Mouse (Mus musculus): ENCODE measurements around the gene Cdh18.
"Not testable (repeated sequence)": the region's sequence is repeated elsewhere in the genome, so short reads cannot be mapped to it uniquely, and the experiment has no call there.

The Cdh18 gene

DNA sequence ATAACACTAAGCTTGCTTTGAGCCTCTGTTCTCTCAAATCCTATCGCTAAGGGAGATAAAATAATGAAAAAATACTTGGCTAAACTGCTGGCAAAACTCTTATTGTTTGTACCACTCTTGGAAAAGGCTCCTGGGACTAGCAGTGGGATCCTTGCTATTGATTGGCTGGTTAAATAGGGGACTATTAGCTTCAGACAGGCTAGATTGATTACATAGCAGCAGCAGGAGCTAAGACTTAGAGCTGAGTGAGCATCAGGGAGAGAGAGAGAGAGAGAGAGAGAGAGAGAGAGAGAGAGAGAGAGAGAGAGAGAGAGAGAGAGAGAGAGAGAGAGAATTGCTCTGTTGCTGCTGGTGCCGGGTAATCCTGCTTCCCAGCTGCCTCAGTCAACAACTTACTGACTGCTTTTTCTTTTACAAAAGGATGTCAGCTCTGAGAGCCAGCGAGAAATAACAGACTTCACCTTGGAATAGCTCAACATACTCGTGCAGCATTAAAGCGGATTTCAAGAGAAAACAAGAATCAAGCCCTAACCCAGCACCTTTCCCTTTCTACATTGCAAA lies at the start of gene Cdh18:
Cdh18 (plus strand) TSS at position 312 of the 561 bp plus-strand sequence.
- CTCF ChIA-PET = no interaction called here

DNA sequence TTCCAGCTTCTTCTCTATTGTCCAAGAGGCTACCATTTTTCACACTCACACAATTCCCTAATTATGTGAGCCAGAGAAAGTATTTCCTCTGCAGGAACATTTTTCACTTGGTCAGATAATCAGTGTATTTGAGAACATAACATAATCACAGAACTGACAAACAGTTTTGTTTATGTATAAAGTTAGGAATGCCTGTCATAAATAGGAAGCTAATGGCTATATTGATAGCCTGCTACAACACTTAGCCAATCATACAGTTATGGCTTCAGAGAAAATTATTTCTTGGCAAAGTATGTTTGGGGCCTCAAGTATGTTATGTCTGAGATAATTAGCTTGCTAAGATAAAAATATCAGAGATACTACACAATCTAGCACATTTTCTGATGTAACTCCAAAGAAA lies 37.6 kb upstream of the Cdh18 start:
- CTCF ChIA-PET = no interaction called here

DNA sequence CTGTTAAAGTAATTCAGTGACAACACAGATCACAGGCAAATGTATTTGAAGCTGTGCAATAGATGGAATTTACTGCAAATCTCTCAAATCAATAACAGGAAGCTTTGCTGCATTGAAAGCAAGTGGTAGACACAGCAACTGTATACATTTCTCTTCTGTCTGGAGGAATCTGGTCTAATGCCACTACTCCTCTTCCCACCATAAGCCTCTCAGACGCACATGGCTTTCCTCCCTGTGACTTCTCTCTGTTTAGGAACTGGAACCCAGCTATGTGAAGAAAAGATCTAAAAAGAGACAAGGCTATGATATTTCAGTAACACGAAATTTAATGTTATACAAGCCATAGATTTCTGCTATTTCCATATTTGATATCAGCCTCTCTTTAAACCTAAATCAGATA lies 13.0 kb upstream of the Cdh18 start:
- CTCF ChIA-PET = no interaction called here

DNA sequence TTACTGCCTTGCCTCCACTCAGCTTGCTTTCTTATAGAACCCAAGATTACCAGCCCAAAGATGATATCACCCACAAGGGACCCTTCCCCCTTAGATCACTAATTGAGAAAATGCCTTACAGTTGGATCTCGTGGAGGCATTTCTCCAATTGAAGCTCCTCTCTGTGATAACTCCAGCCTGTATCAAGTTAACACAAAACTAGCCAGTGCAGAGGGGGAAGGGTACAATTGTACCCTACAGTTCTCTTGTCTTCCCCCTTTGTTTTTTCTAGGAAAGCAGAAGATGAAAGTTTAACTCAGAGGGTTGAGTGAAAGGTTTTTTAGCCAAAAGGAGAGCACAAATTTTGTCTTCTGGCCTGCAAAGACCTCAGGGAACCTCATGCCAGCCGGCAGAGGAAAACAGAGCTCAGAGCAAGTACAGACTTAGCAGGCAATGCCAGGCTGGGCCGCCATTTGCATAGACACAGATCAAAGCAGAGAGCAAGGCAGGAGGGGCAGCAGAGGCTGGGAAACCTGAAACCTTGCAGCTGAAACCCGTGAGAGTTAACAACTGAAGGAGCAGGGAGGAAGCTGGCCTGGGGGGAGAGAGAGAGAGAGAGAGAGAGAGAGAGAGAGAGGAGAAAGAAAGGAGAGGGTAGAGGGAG lies 29.3 kb downstream of the Cdh18 start:
- CTCF ChIA-PET = no interaction called here

DNA sequence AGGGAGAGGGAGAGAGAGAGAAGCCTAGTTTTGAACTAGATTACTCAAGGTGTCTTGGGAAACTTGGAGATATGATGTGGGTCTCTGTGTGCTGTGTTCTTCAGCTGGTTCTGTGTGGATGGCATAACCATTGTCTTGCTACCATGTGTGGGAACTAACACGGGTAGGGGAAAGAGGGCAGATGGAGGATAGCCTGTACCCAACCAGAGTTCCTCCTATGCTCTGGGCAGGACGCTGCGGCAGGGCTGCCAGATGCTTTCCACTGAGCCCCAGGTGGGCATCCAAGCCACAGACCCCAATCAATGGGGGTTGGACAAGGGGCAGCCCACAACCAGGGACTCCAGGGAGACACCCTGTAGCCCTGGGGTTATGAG lies 29.8 kb downstream of the Cdh18 start:
- CTCF ChIA-PET = no interaction called here

DNA sequence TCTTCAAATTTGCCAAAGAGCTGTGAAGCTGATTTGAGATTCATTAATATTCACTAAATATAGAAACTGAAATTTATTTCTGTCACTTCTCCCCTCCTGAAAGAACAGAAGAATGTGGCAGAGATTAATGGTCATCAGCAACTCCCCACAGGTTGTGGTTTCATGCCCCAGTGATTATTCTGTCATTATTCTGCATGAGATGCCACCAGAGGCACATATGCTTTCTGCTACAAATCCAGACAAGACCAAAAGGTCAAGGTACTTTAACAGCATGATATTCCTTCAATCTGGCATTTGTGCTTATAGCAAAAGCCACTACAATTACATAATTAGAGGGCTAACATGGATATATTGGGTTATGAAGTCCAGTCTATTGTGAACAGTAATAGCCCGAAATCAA lies 35.8 kb downstream of the Cdh18 start:
- CTCF ChIA-PET = no interaction called here

DNA sequence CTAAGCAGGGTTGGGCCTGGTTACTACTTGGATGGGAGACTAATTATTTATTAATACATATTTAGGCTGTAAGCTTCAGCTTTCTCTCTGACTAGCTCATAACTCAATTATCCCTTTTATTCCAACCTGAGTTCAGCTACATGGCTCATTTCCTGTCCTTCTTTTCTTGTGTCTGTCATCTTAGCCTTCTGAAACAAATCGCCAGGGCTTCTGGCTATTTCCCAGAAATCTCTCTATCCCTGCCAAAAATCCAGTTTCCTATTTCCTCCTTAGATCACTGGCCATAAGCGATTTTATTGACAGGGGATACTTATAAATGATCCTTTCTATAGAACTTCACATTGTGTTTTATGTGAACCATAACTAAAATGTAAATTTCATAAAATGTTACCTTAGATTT lies 167.6 kb downstream of the Cdh18 start:
- CTCF ChIA-PET = no interaction called here

DNA sequence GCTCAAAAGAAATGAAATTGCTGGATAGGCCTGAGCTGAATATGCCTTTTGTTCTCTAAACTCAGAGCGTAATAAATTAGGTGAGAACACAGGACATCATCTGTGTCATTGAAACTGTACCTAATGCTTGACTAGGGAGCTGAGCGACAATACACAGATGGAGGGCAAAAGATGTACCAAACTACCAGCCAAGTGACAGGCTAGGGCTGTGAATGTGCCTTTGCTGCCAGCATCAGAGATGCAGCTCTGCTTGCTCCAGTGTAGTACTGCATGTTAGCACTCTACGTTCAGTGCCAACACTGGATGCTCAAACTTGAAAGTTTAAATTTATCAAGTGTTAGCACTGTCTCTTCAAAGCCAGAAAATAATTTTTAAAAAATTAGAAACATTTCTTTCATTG lies 168.9 kb downstream of the Cdh18 start:
- CTCF ChIA-PET = interaction anchor here (0.7 kb wide), 1 partner anchor 40 kb away, joined by 6 read pairs; no protein-coding TSS in a partner anchor

DNA sequence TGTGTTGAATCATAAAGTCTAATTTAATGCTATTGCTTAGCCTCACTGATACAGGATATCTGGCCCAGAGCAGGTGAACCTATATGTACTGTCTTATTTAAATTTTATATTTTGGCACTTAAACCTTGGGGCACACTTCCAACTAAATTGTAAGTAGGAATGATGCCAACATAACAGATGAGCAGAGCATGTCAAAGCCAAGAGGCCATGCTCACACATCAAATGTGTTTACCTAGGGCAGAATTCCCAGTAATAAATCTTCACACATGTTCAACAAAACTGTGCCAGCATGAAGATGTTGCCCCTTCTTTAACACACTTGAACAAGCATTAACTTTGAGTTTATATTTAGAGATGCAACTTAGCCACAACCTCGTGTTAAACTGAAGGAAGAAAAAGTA lies 177.8 kb downstream of the Cdh18 start:
- CTCF ChIA-PET = no interaction called here

DNA sequence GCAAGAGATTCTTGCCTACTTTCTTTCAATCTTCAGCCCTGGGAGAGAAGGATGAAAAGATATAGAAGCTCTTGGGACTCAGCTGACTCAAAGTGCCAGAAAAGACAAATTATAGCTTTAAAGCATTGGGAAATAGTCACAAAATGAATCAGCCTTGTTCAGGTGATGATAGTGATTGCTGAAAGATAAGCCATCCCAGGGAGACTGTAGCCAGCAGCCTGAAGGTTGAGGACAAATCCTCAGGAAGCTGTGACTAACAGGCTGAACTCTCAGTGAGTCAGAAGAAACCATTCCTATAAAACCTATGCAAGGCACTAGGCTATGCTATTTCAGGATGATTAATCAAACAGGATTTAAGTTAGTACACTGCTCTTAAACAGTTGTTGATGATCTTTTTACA lies 184.2 kb downstream of the Cdh18 start:
- CTCF ChIA-PET = no interaction called here

DNA sequence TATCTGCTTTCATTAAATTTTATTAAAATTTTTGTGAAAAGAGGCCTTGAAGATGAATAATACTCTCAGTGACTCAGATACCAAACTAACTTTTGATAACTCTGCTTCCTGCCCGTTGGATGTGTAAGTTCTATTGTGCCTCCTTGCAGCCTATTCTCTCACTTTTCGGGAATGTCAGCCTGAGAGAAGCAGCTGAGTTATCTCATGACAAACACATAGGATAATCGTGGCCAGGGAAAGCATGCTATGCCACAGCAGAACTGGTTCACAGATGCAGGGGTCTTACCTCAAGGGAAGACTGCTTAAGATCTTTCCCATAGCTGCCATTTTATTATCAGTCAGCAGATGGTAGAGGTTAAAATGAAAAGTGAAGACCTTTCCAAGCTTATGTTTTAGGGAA lies 187.3 kb downstream of the Cdh18 start:
- CTCF ChIA-PET = no interaction called here

DNA sequence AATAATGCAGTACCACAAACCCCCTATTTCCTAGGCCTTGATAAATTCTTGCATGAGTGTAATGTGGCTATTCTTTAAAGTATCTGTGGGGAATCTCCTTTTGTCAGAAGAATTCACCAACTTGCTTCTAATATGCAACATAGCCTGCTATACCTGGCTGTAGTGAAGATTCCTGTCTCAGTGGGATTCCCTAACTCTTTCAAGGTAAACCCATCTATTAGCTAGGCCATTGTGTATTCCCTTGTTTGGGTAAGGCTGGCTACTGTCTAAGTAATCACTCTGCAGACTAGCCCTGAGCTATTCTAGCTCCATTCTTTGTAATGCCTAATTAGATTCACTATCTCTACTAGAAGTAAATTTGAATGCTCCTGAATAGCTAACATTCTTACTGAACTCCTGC lies 212.4 kb downstream of the Cdh18 start:
- CTCF ChIA-PET = not testable (repeated sequence)

DNA sequence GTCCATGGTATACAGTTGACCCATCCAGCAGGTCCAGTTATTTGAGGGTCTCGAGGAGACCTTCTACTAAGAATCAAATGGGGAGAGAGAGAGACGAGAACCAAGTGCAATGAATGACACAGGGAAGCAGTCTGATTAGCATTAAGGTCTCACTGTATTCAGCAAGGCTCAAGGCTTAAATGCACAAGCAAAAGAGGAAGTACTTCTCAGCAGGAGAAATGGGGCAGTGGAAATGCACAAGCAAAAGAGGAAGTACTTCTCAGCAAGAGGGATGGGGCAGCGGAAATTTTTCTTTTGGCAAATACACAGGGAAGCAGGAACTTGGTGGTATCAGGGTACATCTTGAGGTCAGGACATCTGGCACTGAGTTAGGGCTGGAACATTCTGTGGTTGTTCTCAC lies 217.8 kb downstream of the Cdh18 start:
- CTCF ChIA-PET = not testable (repeated sequence)

DNA sequence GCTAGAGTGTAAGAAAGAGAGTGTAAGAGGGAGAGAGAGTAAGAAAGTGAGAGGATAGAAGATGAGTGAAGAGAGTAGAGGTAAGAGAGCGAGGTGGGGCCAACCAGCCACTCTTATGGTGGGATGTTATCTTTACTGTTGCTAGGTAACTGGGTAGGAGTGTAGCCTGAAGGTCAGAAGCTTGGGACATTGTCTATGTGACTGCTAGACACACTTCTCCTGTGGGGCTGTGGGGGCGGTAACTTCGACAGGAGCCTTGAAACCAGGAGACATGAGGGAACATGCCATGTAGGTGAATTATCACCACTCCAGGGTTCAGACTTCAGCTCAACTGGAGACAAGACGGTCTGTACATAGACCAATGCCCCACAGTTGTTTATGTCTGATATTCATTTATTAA lies 227.5 kb downstream of the Cdh18 start:
- CTCF ChIA-PET = no interaction called here

DNA sequence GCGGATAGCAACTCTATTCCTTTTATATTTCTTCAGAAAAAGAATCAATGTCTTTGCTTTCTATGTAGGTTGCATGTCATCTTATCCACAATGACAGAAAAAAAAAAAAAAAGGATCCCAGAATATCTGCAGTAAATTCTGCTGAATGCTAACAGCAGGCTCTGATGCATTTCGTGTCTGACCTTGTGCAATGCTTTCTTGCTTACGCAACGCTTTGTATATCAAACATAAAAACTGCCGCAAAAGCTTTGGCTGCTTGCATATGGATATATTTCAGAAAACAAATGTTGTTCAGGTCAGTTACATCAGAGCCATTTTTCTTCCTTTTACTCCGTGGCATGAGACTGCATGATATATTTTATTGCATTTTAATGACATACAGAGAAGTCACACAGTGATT lies 240.9 kb downstream of the Cdh18 start:
- CTCF ChIA-PET = no interaction called here

DNA sequence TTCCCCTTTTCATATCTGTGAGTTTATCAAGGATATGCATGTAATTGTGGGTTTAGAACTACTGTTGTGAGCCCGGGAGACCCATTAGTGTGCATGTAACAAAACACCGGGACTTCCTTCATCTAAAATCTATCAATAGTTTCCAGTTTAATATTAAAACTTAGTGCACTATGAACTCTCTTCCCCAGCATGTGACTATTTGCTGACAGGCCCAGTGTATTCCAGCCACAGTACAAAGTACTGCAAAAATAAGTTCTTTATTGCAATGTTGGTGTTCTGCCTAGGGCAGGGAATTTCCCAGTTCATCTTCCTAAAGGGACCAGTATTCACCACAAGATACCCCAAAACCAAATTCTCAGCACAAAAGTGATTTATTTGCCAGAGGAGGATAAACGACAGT lies 243.0 kb downstream of the Cdh18 start:
- CTCF ChIA-PET = no interaction called here

DNA sequence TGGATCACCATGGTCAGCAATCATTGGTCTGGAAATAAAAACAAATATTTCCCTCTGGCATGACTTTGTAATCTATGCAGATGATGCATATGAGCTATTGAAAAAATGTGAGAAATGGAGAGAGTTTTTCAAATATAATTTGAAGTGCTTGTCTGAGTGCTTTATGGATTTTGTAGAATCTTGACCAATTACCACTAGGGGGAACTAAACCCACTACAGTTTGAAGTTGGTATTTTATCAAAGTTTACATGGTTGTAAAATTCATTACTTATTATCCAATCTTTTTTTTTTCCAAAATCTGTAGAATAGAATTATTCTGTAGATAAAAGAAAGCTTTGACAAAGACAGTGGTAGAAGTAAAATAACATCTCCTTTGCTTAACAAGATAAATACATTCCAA lies 284.3 kb downstream of the Cdh18 start:
- CTCF ChIA-PET = no interaction called here

DNA sequence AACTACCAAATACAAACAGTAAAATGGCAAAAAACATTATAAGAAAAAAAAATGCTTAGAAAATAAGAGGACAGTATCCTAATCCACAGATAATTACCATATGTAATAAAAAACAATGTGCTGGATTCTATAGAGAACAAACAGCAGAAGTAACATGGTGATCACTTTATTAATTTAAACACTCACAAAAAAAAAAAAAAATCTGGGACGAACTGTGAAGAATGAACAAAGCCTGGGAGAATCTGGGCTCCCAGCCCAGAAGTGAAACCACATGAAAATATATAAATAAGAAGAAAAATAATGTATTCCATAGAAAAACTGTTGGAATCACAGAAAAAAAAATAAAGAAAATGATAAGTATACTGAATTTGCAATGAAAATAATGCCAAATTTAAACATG lies 288.4 kb downstream of the Cdh18 start:
- CTCF ChIA-PET = no interaction called here

DNA sequence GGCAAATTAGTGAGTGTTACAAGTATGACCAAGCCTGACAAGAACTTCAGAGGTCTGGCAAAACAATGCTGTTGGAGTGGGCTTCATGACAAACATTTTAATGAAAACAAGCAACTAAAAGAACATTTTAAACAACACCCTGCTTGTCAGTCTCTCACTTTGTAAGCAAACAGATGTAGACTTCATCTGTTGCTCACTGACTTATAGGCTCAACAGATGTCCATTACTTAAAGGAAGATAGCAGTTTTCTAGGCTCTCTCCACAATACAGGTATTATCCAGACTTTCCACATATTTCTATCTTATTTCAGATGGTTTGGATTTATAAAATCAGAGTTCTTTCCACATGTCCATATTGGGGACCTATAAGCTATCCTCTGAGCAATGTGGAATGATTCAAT lies 308.9 kb downstream of the Cdh18 start:
- CTCF ChIA-PET = no interaction called here

DNA sequence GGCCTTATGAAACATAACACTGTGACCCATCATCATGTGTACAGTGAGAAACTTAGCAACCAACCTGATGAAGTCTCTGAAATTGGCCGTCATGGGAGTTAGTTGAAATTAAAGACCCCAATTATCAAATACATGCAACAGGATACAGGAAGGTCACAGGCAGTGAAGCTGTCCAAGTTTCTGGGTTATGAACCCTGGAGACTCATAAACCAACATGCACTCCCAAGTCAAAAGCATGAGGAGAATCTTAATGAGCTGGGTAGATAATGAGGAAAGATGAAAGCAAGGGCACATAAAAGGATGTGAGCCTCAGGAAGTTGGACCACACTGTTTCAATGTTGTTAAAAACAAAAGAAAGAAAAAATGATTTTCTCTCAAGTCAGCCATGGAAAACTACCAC lies 321.9 kb downstream of the Cdh18 start:
- CTCF ChIA-PET = no interaction called here

DNA sequence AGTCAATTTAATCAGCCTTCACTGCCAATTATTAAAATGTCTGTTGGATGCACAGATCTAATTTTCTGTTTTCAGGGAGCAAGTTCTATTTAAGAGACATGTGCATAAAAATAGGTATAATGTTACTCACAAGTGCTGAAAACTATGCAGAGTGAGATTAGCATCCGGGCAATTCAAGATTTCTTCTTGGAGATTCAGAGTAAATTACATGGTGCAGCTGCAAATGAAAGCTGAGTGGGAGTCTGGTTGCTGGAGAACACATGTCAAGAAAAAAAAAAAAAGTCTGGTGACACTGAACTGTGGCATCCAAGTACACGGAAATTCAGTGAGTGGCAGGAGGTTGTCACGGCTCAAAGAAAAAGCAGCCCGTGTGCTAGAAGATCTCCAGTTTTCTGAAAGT lies 348.9 kb downstream of the Cdh18 start:
- CTCF ChIA-PET = no interaction called here

DNA sequence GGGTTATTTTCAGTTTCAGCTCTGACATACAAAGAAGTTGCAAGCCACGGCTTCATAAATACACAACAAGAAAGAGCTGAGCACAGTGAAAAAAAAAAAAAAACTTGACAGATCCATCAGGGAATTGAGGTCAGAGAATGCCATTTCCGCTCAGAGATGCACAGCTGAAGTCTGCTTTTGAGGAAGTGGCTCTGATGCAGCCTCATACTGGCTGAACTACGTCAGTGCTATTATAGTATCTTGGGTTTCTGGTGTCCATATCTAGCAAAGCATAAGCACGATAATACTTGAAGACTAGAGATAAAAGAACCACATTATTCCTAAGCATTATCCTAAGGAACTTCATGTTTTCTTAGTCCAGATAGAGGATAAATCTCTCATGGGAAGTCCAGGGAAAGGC lies 349.4 kb downstream of the Cdh18 start:
- CTCF ChIA-PET = no interaction called here

DNA sequence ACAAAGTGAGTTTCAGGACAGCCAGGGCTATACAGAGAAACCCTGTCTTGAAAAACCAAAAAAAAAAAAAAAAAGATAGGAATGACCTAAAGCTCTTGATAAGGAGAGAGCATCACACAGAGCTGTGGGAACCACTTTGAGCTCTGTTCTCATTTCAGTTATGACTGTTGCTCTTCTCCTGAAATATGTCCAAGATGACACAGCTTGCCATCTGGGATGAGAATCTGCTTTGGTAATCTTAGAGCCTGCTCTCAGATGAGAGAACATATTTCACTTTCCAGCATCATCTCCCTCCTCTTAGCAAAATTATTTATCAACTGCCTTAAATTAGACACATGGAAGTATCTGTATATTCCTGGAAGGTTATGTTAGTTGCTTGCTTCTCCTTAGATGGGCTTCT lies 365.6 kb downstream of the Cdh18 start:
- CTCF ChIA-PET = no interaction called here

DNA sequence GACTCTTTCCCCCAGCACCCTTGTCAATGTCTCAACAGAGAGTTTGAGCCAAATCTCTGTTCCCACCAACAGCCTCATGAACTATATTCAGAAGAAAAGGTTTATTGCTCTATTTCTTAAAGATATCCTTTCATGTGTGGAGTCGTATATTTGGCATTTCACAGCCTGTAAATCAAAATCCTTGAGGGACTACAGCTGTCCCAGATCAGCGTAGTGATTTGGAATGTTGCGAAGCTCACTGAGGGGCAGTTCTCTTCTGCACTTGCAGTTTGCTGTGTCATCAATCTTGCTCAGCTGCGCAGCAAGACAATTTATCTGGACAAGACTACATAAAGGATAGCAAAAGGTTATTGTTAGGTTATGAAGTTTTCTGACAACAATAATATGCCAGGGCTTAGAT lies 385.5 kb downstream of the Cdh18 start:
- CTCF ChIA-PET = no interaction called here

DNA sequence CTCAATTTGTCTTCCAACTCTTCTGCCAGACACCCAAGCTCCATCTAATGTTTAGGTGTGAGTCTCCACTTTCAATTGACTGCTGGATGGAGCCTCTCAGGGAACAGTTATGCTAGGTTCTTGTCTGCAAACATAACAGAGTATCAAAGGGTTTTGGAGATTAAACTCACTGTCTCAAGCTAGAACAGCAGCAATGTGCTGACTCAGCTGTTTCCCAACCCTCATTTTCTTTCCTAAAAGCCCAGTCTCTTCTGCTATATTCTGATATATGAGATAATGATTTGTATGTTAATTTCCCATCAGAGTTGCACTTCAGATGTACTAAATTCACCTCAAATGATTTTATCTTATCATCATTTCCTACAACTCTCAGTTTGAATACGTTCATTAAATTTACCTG lies 398.4 kb downstream of the Cdh18 start:
- CTCF ChIA-PET = no interaction called here

Measured in spleen, embryonic (tissue).